Comparison of ENCODE assay signal across 18 mouse cellular contexts in the genomic region with DNA sequence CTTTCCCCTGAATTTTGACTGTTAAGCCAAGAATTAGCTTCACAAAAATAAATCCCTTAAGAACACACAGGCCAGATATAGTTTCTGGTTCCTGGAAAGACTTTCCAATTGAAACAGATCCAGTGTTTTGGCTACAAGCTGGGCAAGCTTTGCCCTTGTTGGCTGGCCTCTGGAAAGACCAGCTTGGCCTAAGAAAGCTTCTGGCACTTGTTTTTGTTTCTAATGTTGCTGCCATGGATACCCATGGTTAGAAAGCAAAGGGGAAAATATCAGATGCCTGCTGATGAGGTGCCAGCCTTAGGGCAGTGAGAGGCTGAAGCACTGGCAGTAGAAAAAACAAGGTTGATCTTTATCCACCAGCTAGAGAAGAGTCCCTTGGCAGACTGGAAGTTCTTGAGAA.
DNase-seq lines count a peak whose midpoint lies in the region; ATAC-seq lines count a peak whose summit lies in the region.
"Had no signal": no experiment of that assay in that cellular context is flagged by ENCODE, and none has a peak within 500 bp of the region (broad histone marks: within the 10 kb centered on the region; RNA-seq: fewer than 3 reads in every experiment).

No protein-coding gene starts in this region.

- no peak overlapping the region for H3K4me3 ChIP-seq in heart, embryonic 11.5 days (ENCODE audit: low read depth, low read length)
- H3K4me3 ChIP-seq: heart, embryonic 13.5 days; hindbrain, embryonic 15.5 days; kidney, embryonic 15.5 days; lung, embryonic 15.5 days had no signal

- DNase-seq in cerebellum, postnatal 10 days: peak; percentile 41 to 56
- DNase-seq in cerebellum, adult 9-11 months: no peak
- DNase-seq in heart, adult 8-10 months (ENCODE audit: low spot score): peak; percentile 3
- DNase-seq in right cerebral cortex, postnatal 10 days (ENCODE audit: low spot score in 2 of 2): peak; percentile 17 to 18
- DNase-seq in right cerebral cortex, postnatal 36 days (ENCODE audit: low spot score in 2 of 2): no peak
- DNase-seq in kidney, postnatal 36 days: no peak
- DNase-seq: cerebellum, adult 11 months; lung, postnatal 4 days; right cerebral cortex, postnatal 14 days had no signal

- no peaks in the 10 kb centered on the region; the same call in 1 of the 2 replicates for H3K9me3 ChIP-seq in heart, embryonic 11.5 days (replicated peaks; ENCODE audit: control insufficient read depth, low read length)
- H3K9me3 ChIP-seq: heart, embryonic 13.5 days; hindbrain, embryonic 15.5 days; kidney, embryonic 15.5 days; lung, embryonic 15.5 days had no signal

- no peak overlapping the region for H3K4me2 ChIP-seq in heart, embryonic 11.5 days
- H3K4me2 ChIP-seq: heart, embryonic 13.5 days; hindbrain, embryonic 15.5 days; kidney, embryonic 15.5 days; lung, embryonic 15.5 days had no signal

- H3K9ac ChIP-seq in heart, embryonic 11.5 days (ENCODE audit: low read depth, low read length): no peak overlapping the region
- H3K9ac ChIP-seq: heart, embryonic 13.5 days; hindbrain, embryonic 15.5 days; kidney, embryonic 15.5 days; liver, embryonic 14.5 days; lung, embryonic 15.5 days had no signal

- no peaks in the 10 kb centered on the region for H3K4me1 ChIP-seq in heart, embryonic 11.5 days (ENCODE audit: control insufficient read depth, insufficient read depth, low read length)
- H3K4me1 ChIP-seq: heart, embryonic 13.5 days; hindbrain, embryonic 15.5 days; kidney, embryonic 15.5 days; lung, embryonic 15.5 days had no signal

- no peak overlapping the region for H3K27ac ChIP-seq in heart, embryonic 11.5 days (ENCODE audit: low read depth, low read length)
- H3K27ac ChIP-seq: heart, embryonic 13.5 days; hindbrain, embryonic 15.5 days; kidney, embryonic 15.5 days; liver, embryonic 14.5 days; lung, embryonic 15.5 days had no signal

- no peak for ATAC-seq in heart, embryonic 11.5 days (replicated peaks; ENCODE audit: insufficient number of reproducible peaks, low FRiP score, low TSS enrichment)
- ATAC-seq: forebrain, embryonic 14.5 days; intestine, embryonic 16.5 days had no signal

- no peaks in the 10 kb centered on the region for H3K27me3 ChIP-seq in heart, embryonic 11.5 days (ENCODE audit: control insufficient read depth, insufficient read depth, low read length)
- H3K27me3 ChIP-seq: CH12.LX; heart, embryonic 13.5 days; hindbrain, embryonic 15.5 days; kidney, embryonic 15.5 days; lung, embryonic 15.5 days had no signal

- H3K36me3 ChIP-seq in heart, embryonic 11.5 days (ENCODE audit: control insufficient read depth, insufficient read depth, low read length): no peaks in the 10 kb centered on the region
- H3K36me3 ChIP-seq: heart, embryonic 13.5 days; hindbrain, embryonic 15.5 days; kidney, embryonic 15.5 days; lung, embryonic 15.5 days had no signal

Comparison
In these comparisons a context has a peak if more than half of its experiments do, and no peak if none do; other contexts are left out.
1. DNase-seq: peak in cerebellum, postnatal 10 days (2 of 2), heart, adult 8-10 months (single experiment) and right cerebral cortex, postnatal 10 days (2 of 2); none in cerebellum, adult 9-11 months (single experiment), right cerebral cortex, postnatal 36 days (0 of 2) and kidney, postnatal 36 days (0 of 2).